Mouse (Mus musculus) CH12.LX (cell line): ENCODE measurements around the gene Klhl28. TPM values are rescaled to one million over a fixed set of nuclear protein-coding genes. Genes with fewer than 3 reads are reported as not detected.

Experiments
- DNase-seq: peaks from one replicate; pipeline ENCODE4 v3.0.0-alpha.2; 2013; ENCODE audit errors: extremely low read depth
- H3K27ac ChIP-seq: 2 replicates; pipeline ENCODE4 v1.5.1; 2012; ENCODE audit warnings: low read depth, mild to moderate bottlenecking, control low read depth, moderate library complexity; ENCODE audit not compliant: insufficient read depth
- H3K27me3 ChIP-seq: replicated peaks from 2 replicates; pipeline ENCODE3; 2012; ENCODE audit warnings: inconsistent platforms
- H3K36me3 ChIP-seq, 2 experiments: replicated peaks in 1 of 2; 2 replicates each; pipeline versions ENCODE3 to v1.6.1; 2012; ENCODE audit warnings: inconsistent platforms in 1 of 2, low read length in 1 of 2, mild to moderate bottlenecking in 1 of 2, mixed read lengths in 1 of 2, moderate library complexity in 1 of 2; ENCODE audit not compliant: control insufficient read depth in 1 of 2, insufficient read depth in 1 of 2
- H3K4me1 ChIP-seq, 2 experiments: 2 replicates each; pipeline ENCODE4 v1.6.1; 2012; ENCODE audit warnings: inconsistent platforms in 1 of 2, moderate library complexity in 1 of 2; ENCODE audit not compliant: insufficient read depth in 2 of 2, control insufficient read depth in 1 of 2
- H3K4me2 ChIP-seq: 2 replicates; pipeline ENCODE4 v1.6.1; 2012; ENCODE audit warnings: low read depth, mild to moderate bottlenecking, control low read depth; ENCODE audit not compliant: poor library complexity, insufficient read depth, severe bottlenecking
- H3K4me3 ChIP-seq, 3 experiments: fragments of 150-350 bp in 1 of 3; sonication (generic) in 1 of 3; replicated peaks in 1 of 3; 2 replicates each; pipeline versions ENCODE3 to v1.5.1; 2011 to 2012; ENCODE audit warnings: low read depth in 2 of 3, low read length in 2 of 3, mild to moderate bottlenecking in 2 of 3, moderate library complexity in 2 of 3, control low read depth in 1 of 3, improper control_type of control experiment in 1 of 3, inconsistent platforms in 1 of 3, mixed read lengths in 1 of 3; ENCODE audit not compliant: poor library complexity in 1 of 3
- H3K79me2 ChIP-seq: replicated peaks from 2 replicates; pipeline ENCODE4 v1.6.1; 2012; ENCODE audit warnings: mild to moderate bottlenecking, moderate library complexity; ENCODE audit not compliant: control insufficient read depth, poor library complexity, insufficient read depth, severe bottlenecking; ENCODE audit errors: extremely low read depth
- H3K9ac ChIP-seq: 2 replicates; pipeline ENCODE4 v1.6.1; 2012; ENCODE audit warnings: low read depth, mild to moderate bottlenecking, control low read depth, moderate library complexity; ENCODE audit not compliant: insufficient read depth
- H3K9me3 ChIP-seq: replicated peaks from 2 replicates; pipeline ENCODE3; 2012; ENCODE audit warnings: low read length, inconsistent platforms, mixed read lengths
- BHLHE40 ChIP-seq: IDR thresholded peaks from 2 replicates; pipeline ENCODE4 v1.6.1; 2011; ENCODE audit warnings: mild to moderate bottlenecking, low read depth, low read length, improper control_type of control experiment
- CHD1 ChIP-seq: IDR thresholded peaks from 2 replicates; pipeline ENCODE4 v1.6.1; 2012; ENCODE audit warnings: low read depth, low read length, improper control_type of control experiment, inconsistent platforms
- CHD2 ChIP-seq: IDR thresholded peaks from 2 replicates; pipeline ENCODE4 v1.6.1; 2011; ENCODE audit warnings: low read length, improper control_type of control experiment
- CTCF ChIP-seq, 2 experiments: IDR thresholded peaks in 1 of 2; conservative IDR thresholded peaks in 1 of 2; 2 replicates each; pipeline ENCODE4 v1.5.1; 2011 to 2012; ENCODE audit warnings: low read depth in 2 of 2, low read length in 2 of 2, improper control_type of control experiment in 1 of 2, inconsistent platforms in 1 of 2, mild to moderate bottlenecking in 1 of 2, moderate library complexity in 1 of 2
- E2F4 ChIP-seq: IDR thresholded peaks from 2 replicates; pipeline ENCODE4 v1.6.1; 2011; ENCODE audit warnings: low read depth, low read length, improper control_type of control experiment; ENCODE audit not compliant: insufficient replicate concordance
- ELF1 ChIP-seq: IDR thresholded peaks from 2 replicates; pipeline ENCODE4 v1.6.1; 2014; ENCODE audit warnings: low read depth, mild to moderate bottlenecking, inconsistent platforms, low read length, improper control_type of control experiment
- EP300 ChIP-seq: IDR thresholded peaks from 2 replicates; pipeline ENCODE4 v1.6.1; 2011; ENCODE audit warnings: low read length, improper control_type of control experiment
- ETS1 ChIP-seq: conservative IDR thresholded peaks from 2 replicates; pipeline ENCODE4 v1.6.1; 2012; ENCODE audit warnings: low read depth, mild to moderate bottlenecking, inconsistent platforms, low read length, improper control_type of control experiment, moderate library complexity
- GABPA ChIP-seq: IDR thresholded peaks from 2 replicates; pipeline ENCODE4 v1.6.1; 2012; ENCODE audit warnings: low read depth, low read length, improper control_type of control experiment, inconsistent platforms; ENCODE audit not compliant: insufficient replicate concordance
- HCFC1 ChIP-seq: IDR thresholded peaks from 2 replicates; pipeline ENCODE4 v1.6.1; 2012; ENCODE audit warnings: low read depth, mild to moderate bottlenecking, inconsistent platforms, low read length, improper control_type of control experiment
- IRF4 ChIP-seq: IDR thresholded peaks from 2 replicates; pipeline ENCODE4 v1.6.1; 2014; ENCODE audit warnings: low read depth, mild to moderate bottlenecking, inconsistent platforms, low read length, improper control_type of control experiment
- JUN ChIP-seq: IDR thresholded peaks from 2 replicates; pipeline ENCODE4 v1.6.1; 2011; ENCODE audit warnings: low read depth, mild to moderate bottlenecking, low read length, improper control_type of control experiment, moderate library complexity; ENCODE audit not compliant: insufficient read depth
- JUND ChIP-seq: conservative IDR thresholded peaks from 2 replicates; pipeline ENCODE4 v1.6.1; 2011; ENCODE audit warnings: low read depth, low read length, improper control_type of control experiment
- KAT2A ChIP-seq: IDR thresholded peaks from 2 replicates; pipeline ENCODE4 v1.6.1; 2012; ENCODE audit warnings: low read length, improper control_type of control experiment, inconsistent platforms; ENCODE audit not compliant: insufficient replicate concordance
- MAFK ChIP-seq: IDR thresholded peaks from 2 replicates; pipeline ENCODE4 v1.6.1; 2011; ENCODE audit warnings: low read length, improper control_type of control experiment; ENCODE audit not compliant: insufficient replicate concordance
- MAX ChIP-seq: IDR thresholded peaks from 2 replicates; pipeline ENCODE4 v1.6.1; 2011; ENCODE audit warnings: low read length, improper control_type of control experiment
- MAZ ChIP-seq: IDR thresholded peaks from 2 replicates; pipeline ENCODE4 v1.6.1; 2012; ENCODE audit warnings: low read depth, mild to moderate bottlenecking, inconsistent platforms, low read length, improper control_type of control experiment, moderate library complexity
- MEF2A ChIP-seq: IDR thresholded peaks from 2 replicates; pipeline ENCODE4 v1.6.1; 2014; ENCODE audit warnings: low read depth, mild to moderate bottlenecking, inconsistent platforms, low read length, improper control_type of control experiment, borderline replicate concordance
- MXI1 ChIP-seq: IDR thresholded peaks from 2 replicates; pipeline ENCODE4 v1.6.1; 2011; ENCODE audit warnings: mild to moderate bottlenecking, low read depth, low read length, improper control_type of control experiment
- MYC ChIP-seq: IDR thresholded peaks from 2 replicates; pipeline ENCODE4 v1.6.1; 2011; ENCODE audit warnings: low read depth, mild to moderate bottlenecking, improper control_type of control experiment, low read length
- NELFE ChIP-seq: IDR thresholded peaks from 2 replicates; pipeline ENCODE4 v1.6.1; 2011; ENCODE audit warnings: low read depth, low read length, improper control_type of control experiment
- NRF1 ChIP-seq: IDR thresholded peaks from 2 replicates; pipeline ENCODE4 v1.6.1; 2014; ENCODE audit warnings: low read depth, mild to moderate bottlenecking, inconsistent platforms, low read length, improper control_type of control experiment, moderate library complexity
- PAX5 ChIP-seq: IDR thresholded peaks from 2 replicates; pipeline ENCODE4 v1.6.1; 2012; ENCODE audit warnings: low read length, inconsistent platforms, mixed read lengths
- POLR2A ChIP-seq: IDR thresholded peaks from 2 replicates; pipeline ENCODE4 v1.6.1; 2011; ENCODE audit warnings: low read depth, mild to moderate bottlenecking, improper control_type of control experiment, low read length
- POLR2AphosphoS2 ChIP-seq: IDR thresholded peaks from 2 replicates; pipeline ENCODE4 v1.6.1; 2011; ENCODE audit warnings: low read depth, low read length, improper control_type of control experiment
- RAD21 ChIP-seq: IDR thresholded peaks from 2 replicates; pipeline ENCODE4 v1.6.1; 2011; ENCODE audit warnings: low read depth, mild to moderate bottlenecking, low read length, improper control_type of control experiment, moderate library complexity
- RCOR1 ChIP-seq: conservative IDR thresholded peaks from 2 replicates; pipeline ENCODE4 v1.6.1; 2012; ENCODE audit warnings: low read depth, mild to moderate bottlenecking, inconsistent platforms, low read length, improper control_type of control experiment
- SIN3A ChIP-seq: IDR thresholded peaks from 2 replicates; pipeline ENCODE4 v1.6.1; 2012; ENCODE audit warnings: low read length, improper control_type of control experiment, inconsistent platforms
- SMC3 ChIP-seq: IDR thresholded peaks from 2 replicates; pipeline ENCODE4 v1.6.1; 2011; ENCODE audit warnings: low read depth, low read length, improper control_type of control experiment
- TBP ChIP-seq: conservative IDR thresholded peaks from 2 replicates; pipeline ENCODE4 v1.6.1; 2011; ENCODE audit warnings: low read depth, low read length, improper control_type of control experiment
- TCF12 ChIP-seq: IDR thresholded peaks from 2 replicates; pipeline ENCODE4 v1.6.1; 2014; ENCODE audit warnings: low read depth, mild to moderate bottlenecking, inconsistent platforms, low read length, improper control_type of control experiment
- UBTF ChIP-seq: IDR thresholded peaks from 2 replicates; pipeline ENCODE4 v1.6.1; 2012; ENCODE audit warnings: low read depth, mild to moderate bottlenecking, inconsistent platforms, low read length, improper control_type of control experiment, moderate library complexity
- USF1 ChIP-seq: IDR thresholded peaks from 2 replicates; pipeline ENCODE4 v1.6.1; 2014; ENCODE audit warnings: low read depth, mild to moderate bottlenecking, inconsistent platforms, low read length, improper control_type of control experiment
- ZC3H11A ChIP-seq: IDR thresholded peaks from 2 replicates; pipeline ENCODE4 v1.6.1; 2012; ENCODE audit warnings: low read depth, mild to moderate bottlenecking, inconsistent platforms, low read length, improper control_type of control experiment
- ZKSCAN1 ChIP-seq: IDR thresholded peaks from 2 replicates; pipeline ENCODE4 v1.6.1; 2012; ENCODE audit warnings: low read depth, inconsistent platforms, low read length, improper control_type of control experiment, borderline replicate concordance
- ZMIZ1 ChIP-seq: IDR thresholded peaks from 2 replicates; pipeline ENCODE4 v1.6.1; 2012; ENCODE audit warnings: low read depth, mild to moderate bottlenecking, inconsistent platforms, low read length, improper control_type of control experiment
- ZNF384 ChIP-seq: IDR thresholded peaks from 2 replicates; pipeline ENCODE4 v1.6.1; 2012; ENCODE audit warnings: low read depth, low read length, improper control_type of control experiment, inconsistent platforms
- dilution Hi-C: fragments of 300-500 bp; cut with MboI; formaldehyde crosslinking; loops from 2 replicates; pipeline ENCODE4 v1.14.3; 2020; ENCODE audit warnings: low sequenced_read_pairs; ENCODE audit not compliant: extremely low pct_unique_long_range_greater_than_20kb, extremely low pct_ligation_motif_present
- in situ Hi-C: fragments of 300-500 bp; cut with MboI; formaldehyde crosslinking; loops from 3 replicates; pipeline ENCODE4 v1.14.3; 2019; ENCODE audit warnings: low sequenced_read_pairs, low pct_ligation_motif_present, low pct_unique_long_range_greater_than_20kb, mixed read lengths
- polyA plus RNA-seq: library from polyadenylated mRNA; unstranded; fragments of >175 nt; gene quantifications from 2 replicates; pipeline ENCODE4 v1.2.1, GENCODE M21; 2012; ENCODE audit warnings: low read depth; ENCODE audit not compliant: insufficient read length
- total RNA-seq, 2 experiments: library from RNA; depleted of rRNA; stranded (reverse); fragments of 300-350 nt in 1 of 2; fragments of >200 nt in 1 of 2; gene quantifications; 2 replicates each; pipeline ENCODE4 v1.2.3; 2012 to 2014

Klhl28 gene
- total RNA-seq (2012; rRNA removed) (9.5 and 9.6 TPM in 2 replicates), total RNA-seq (2014; rRNA removed) (16.2 and 17.9 TPM in 2 replicates), polyA plus RNA-seq (13.2 and 16.6 TPM in 2 replicates)

DNA sequence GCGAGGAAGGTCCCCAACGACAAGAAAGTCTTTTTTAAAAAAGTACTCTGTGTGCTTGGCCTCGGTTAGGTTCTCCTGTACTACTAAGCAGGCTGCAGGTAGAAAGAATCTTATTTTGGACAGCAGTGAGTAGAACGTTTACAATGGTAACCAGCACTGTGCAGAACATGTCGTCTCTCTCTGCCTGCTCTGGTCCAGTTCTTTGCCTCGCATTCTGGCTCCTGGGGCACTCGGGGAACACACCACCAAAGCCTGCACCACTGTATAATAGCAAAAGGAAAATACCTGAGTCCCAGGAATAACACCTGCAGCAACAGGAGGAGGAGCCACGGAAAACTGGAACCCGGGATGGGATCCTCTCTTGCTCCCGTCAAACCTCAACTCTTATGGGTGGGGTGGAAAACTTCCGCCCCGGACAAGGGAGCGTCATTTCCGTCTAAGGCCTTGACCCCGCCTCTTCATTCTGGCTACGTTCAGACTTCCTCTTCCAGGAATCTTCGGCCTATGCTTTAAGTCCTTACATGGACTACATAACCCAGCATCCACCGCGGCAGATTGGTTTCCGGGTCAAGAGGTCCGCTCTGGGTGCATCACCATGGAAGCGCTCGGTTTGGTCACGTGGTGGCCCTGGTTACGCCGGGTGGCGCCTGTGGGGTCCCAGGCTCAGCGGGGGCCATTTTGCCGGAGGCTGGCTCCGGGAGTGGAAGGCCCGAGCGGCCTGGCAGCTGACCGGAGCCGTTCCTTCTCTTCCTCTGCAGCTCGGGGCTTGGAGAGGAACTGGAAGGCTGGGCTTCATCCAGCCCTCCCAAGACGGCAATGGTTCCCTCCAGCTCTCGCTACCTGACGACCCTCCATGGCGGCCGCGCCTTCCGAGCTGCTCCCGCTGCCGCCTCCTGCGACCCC is at the start of gene Klhl28, which contains the start of gene Togaram1:
Gene Klhl28 (minus strand): TSS at position 411 of the 903 bp plus-strand sequence.
Gene Togaram1 (plus strand): TSS at position 681 of the 903 bp plus-strand sequence.
- in situ Hi-C loops, result loop anchor here (10.0 to 25.0 kb wide), 2 partner anchors 99 to 197 kb away; partner anchors contain the start of gene Mis18bp1
- dilution Hi-C loops, result no loop called here
- TF ChIP-seq CHD1 (no peak), BHLHE40 (peak; percentile 93), TCF12 (peak; percentile 94), SIN3A (peak; percentile 100), CHD2 (peak; percentile 98), UBTF (no peak; the same call in 1 of the 2 replicates), ZKSCAN1 (no peak), ZC3H11A (no peak), KAT2A (peak; percentile 100), NELFE (peak; percentile 99), JUND (0 out of 2 replicates have a peak, but pooled peaks have one; percentile 18), CTCF (conservative IDR thresholded peaks at IDR 0.05 in 1 of 2, IDR thresholded peaks at IDR 0.05 in 1 of 2; ENCODE audit: low read depth in 2 of 2, low read length in 2 of 2) (no peak), MAX (peak; percentile 99), E2F4 (no peak; the same call in 1 of the 2 replicates), MAFK (no peak), MXI1 (peak; percentile 99), MYC (peak; percentile 78), RAD21 (no peak), JUN (no peak), GABPA (peak; percentile 97; the same call in 1 of the 2 replicates), HCFC1 (peak; percentile 98), ZNF384 (no peak), IRF4 (peak; percentile 85), SMC3 (no peak), TBP (peak; percentile 87), NRF1 (peak; percentile 70), PAX5 (no peak), ZMIZ1 (peak; percentile 97), RCOR1 (peak; percentile 68; the same call in 1 of the 2 replicates), ETS1 (peak; percentile 47; the same call in 1 of the 2 replicates), ELF1 (peak; percentile 99), USF1 (peak; percentile 100), POLR2A (peak; percentile 99), EP300 (no peak), MAZ (peak; percentile 92; the same call in 1 of the 2 replicates), MEF2A (peak; percentile 83; the same call in 1 of the 2 replicates), POLR2AphosphoS2 (peak; percentile 98)

More for the DNA sequence above, at the start of gene Klhl28, which contains the start of gene Togaram1:
- peaks cover 64% of the 10 kb centered on the region for H3K79me2 ChIP-seq
- peaks cover 0 to 22% of the 10 kb centered on the region in 2 experiments; a peak in 2 of 4 replicates for H3K4me1 ChIP-seq
- H3K27ac ChIP-seq, result peak within 1 kb of the TSS; percentile 26
- H3K4me2 ChIP-seq, result peak within 1 kb of the TSS; percentile 100
- peak within 1 kb of the TSS; percentile 80 for H3K9ac ChIP-seq
- no peaks in the 10 kb centered on the region for H3K9me3 ChIP-seq
- peak within 1 kb of the TSS; percentile 79 to 92 (median 87) for H3K4me3 ChIP-seq
- DNase-seq, result peak; percentile 100
- no peaks in the 10 kb centered on the region for H3K27me3 ChIP-seq
- H3K36me3 ChIP-seq, result peaks cover 0 to 19% of the 10 kb centered on the region in 2 experiments
